Mouse (Mus musculus) forebrain, embryonic 12.5 days (tissue): ENCODE measurements around the gene Cybrd1. TPM values are rescaled to one million over a fixed set of nuclear protein-coding genes. Genes with fewer than 3 reads are reported as not detected.
A peak's percentile ranks its signal among the peaks of the same experiment; 100 is the strongest.

Experiments used
- ATAC-seq: fragments of 200-750 bp; cut with Nextera tagmentation; 2 replicates; pipeline ENCODE4 v1.8.0; 2017; ENCODE audit warnings: moderate TSS enrichment; ENCODE audit not compliant: low FRiP score
- H3K27ac ChIP-seq: fragments of 300-500 bp; sonication (generic); 2 replicates; pipeline ENCODE4 v1.5.1; 2016; ENCODE audit warnings: mild to moderate bottlenecking
- H3K27me3 ChIP-seq: fragments of 300-500 bp; sonication (generic); 2 replicates; pipeline ENCODE4 v1.6.1; 2016; ENCODE audit warnings: mild to moderate bottlenecking
- H3K36me3 ChIP-seq: fragments of 300-500 bp; sonication (generic); replicated peaks from 2 replicates; pipeline ENCODE4 v1.6.1; 2016; ENCODE audit warnings: mild to moderate bottlenecking
- H3K4me1 ChIP-seq: fragments of 300-500 bp; sonication (generic); 2 replicates; pipeline ENCODE4 v1.6.1; 2016
- H3K4me2 ChIP-seq: fragments of 300-500 bp; sonication (generic); 2 replicates; pipeline ENCODE4 v1.6.1; 2016; ENCODE audit warnings: mild to moderate bottlenecking, moderate library complexity
- H3K4me3 ChIP-seq: fragments of 300-500 bp; sonication (generic); replicated peaks from 2 replicates; pipeline ENCODE4 v1.5.1; 2016; ENCODE audit warnings: mild to moderate bottlenecking
- H3K9ac ChIP-seq: fragments of 300-500 bp; sonication (generic); 2 replicates; pipeline ENCODE4 v1.6.1; 2016; ENCODE audit warnings: mild to moderate bottlenecking
- H3K9me3 ChIP-seq: fragments of 300-500 bp; sonication (generic); 2 replicates; pipeline ENCODE4 v1.6.1; 2016
- WGBS: fragments of 180-500 bp; shearing (Covaris S2); methylation state at CpG from one replicate; pipeline ENCODE4 v1.1.7; 2016; 5-methylcytosine and 5-hydroxymethylcytosine counted together
- polyA plus RNA-seq: library from polyadenylated mRNA; unstranded; fragments of >200 nt; fragmentation: Nextera tagmentation; extraction: Ambion mirVana; gene quantifications from 2 replicates; pipeline ENCODE4 v1.2.1, GENCODE M21; 2016

Gene Cybrd1
- polyA plus RNA-seq, 1 experiment from 2014 or later, result 0.41 TPM

DNA sequence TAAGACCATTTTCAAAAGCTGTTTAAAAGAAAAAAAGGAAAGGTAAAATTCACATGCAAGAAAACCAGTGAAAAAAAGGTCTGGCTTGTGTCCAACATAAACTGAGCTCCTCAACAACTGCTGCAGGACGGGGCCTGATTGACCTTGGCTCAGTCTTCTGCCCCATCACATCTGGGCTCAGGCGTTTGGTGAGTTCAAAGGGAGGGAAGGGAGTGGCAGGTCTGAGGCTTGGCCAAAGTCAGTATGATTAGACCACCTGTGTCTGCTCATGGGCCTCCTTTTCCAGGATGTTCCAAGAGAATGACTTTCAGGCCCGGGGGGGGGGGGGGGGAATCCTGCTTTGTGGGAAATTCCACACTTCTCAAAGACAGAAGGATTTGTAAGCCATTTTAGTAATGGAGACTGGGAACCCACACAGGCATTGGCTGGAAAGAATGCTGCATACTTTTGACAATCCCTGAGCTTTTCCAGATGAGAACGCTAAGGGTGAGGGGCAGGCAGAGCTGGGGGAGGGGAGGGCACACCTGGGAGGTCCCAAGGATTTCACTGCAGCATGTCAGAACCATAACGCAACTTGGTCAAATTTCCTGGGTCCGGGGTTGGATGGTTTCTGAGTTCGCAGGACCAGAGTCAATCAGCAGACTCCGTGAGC is 63.0 kb downstream of the Cybrd1 start:
- 66% methylated on average over 8 of the region's 8 CpGs for WGBS
- no peak overlapping the region for H3K4me3 ChIP-seq
- H3K27me3 ChIP-seq, result no peaks in the 10 kb centered on the region
- ATAC-seq, result no peak
- H3K36me3 ChIP-seq, result no peaks in the 10 kb centered on the region
- H3K4me2 ChIP-seq, result no peak overlapping the region
- H3K9me3 ChIP-seq, result no peaks in the 10 kb centered on the region
- no peak overlapping the region for H3K9ac ChIP-seq
- no peaks in the 10 kb centered on the region for H3K4me1 ChIP-seq
- H3K27ac ChIP-seq, result no peak overlapping the region

DNA sequence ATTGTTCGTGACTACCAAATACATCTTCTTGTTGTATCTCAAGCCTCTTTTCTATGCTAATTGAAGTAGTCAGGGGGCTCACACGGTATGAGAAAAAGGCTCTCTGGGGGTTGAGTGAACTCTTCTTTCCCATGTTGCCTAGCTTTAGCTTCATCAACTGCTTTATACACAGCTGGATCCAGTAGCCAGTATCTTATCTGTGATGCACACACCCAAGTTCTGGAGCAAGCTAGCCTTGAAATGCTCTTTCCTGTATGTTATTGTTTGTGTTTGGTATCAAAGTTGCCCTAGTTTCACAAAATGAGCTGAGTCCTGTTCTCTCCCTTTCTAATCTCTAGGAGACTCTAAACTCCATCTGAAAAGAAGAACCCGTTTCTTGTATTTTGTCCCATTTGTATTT is 70.2 kb downstream of the Cybrd1 start:
- Histone ChIP-seq H3K4me1 (peaks cover 24% of the 10 kb centered on the region), H3K27ac (no peak overlapping the region), H3K4me3 (no peak overlapping the region), H3K27me3 (no peaks in the 10 kb centered on the region), H3K4me2 (no peak overlapping the region), H3K9me3 (no peaks in the 10 kb centered on the region), H3K9ac (no peak overlapping the region), H3K36me3 (no peaks in the 10 kb centered on the region)
- no peak for ATAC-seq
- 73% methylated on average over 3 of the region's 3 CpGs for WGBS

DNA sequence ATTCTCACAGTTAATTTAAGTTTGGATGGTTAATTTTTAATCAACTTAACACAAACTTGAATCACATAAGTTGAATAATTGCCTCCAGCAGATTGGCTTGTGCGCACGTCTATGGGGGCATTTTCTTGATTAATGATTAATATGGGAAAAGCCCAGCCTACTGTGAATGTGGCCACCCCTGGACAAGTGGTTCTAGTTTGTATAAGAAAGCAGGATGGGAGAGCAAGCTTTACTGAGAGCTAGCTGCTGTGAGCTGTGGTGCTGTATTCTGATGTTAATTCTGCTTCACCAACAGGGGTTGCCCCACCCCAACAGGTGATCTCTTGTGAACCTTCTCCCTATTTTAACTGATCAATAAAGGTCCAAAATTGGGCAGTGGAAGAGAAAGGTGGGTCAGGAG is 71.1 kb downstream of the Cybrd1 start:
- ATAC-seq, result no peak
- no peak overlapping the region for H3K4me2 ChIP-seq
- H3K27ac ChIP-seq, result no peak overlapping the region
- 60% methylated on average over 2 of the region's 2 CpGs for WGBS
- H3K9ac ChIP-seq, result no peak overlapping the region
- H3K9me3 ChIP-seq, result no peaks in the 10 kb centered on the region
- H3K27me3 ChIP-seq, result no peaks in the 10 kb centered on the region
- no peaks in the 10 kb centered on the region for H3K36me3 ChIP-seq
- peaks cover 24% of the 10 kb centered on the region for H3K4me1 ChIP-seq
- H3K4me3 ChIP-seq, result no peak overlapping the region

DNA sequence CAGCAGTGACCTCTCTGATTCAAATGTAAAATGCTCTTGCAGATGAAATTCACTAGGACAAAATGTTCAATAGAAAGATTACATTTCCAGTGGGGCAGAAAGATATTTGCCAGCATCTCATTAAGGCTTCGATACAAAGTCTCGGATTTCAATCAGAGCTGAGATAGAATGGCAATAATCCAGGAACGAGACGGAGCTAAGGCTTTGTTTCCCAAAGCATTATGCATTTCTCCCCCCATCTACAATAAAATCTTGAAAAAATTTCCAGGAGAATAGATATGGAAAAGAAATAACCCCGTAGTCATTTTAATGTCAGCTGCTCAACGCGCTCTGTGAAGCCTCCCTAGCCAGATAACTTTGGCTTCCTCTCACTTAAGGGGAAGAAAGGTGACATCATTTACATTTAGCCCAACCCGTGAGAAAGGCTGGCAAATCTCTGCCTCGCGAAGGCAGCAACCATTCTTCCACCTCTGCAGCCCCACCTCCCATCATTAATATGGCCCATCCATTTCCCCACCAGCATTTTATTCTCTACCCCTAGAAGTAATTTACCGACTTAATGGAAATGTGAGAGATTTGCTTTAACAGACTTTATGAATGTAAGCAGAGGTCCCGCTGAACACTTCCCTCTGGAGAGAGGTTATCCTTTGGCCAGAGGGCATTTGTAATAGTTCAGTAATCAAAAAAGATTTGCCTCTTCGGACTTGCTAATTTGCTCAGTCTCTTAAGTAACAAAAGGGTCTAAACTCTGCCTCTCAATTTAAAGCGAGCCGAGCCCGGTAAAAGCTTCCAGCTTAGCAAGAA is 73.9 kb downstream of the Cybrd1 start:
- Histone ChIP-seq H3K4me2 (peak overlapping the region; percentile 53), H3K9ac (no peak overlapping the region), H3K4me1 (peaks cover 28% of the 10 kb centered on the region), H3K36me3 (no peaks in the 10 kb centered on the region), H3K27ac (peak overlapping the region; percentile 46), H3K4me3 (peak overlapping the region; percentile 24), H3K9me3 (no peaks in the 10 kb centered on the region), H3K27me3 (no peaks in the 10 kb centered on the region)
- WGBS, result 6% methylated on average over 16 of the region's 16 CpGs
- ATAC-seq, result peak; percentile 68; the same call in 1 of the 2 replicates

DNA sequence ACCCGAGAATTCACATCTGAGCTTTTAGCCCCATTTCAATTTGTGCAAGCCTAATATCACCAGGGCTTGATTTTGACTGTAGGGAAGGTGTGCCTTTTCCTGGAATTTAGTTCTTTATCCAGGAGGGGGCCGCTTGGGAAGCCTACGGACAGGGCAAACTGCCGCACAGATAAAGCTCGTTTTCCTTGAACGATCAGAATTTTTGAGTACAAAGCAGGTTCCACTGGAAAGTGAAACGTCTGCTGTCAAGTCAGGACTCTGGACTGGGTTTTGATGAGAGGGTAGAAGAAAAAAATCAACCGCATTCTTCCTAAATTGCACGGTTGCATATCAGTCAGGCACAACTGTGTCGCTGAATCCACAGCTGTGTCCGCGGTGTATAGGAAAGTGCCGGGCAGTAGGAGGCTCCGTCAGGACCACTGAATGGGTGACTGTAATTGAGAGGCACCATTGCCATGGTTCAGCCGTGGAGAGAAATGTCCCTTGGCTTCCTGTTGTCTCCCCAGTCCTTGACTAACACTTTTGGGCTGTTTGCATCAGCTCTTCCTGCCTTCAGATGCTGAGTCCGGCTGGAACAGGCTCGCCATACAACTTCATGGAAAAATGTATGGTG is 74.6 kb downstream of the Cybrd1 start:
- peak overlapping the region; percentile 46; the same call in 1 of the 2 replicates for H3K27ac ChIP-seq
- H3K4me3 ChIP-seq, result peak overlapping the region; percentile 24
- peak overlapping the region; percentile 53 for H3K4me2 ChIP-seq
- 0 out of 2 replicates have a peak, but pooled peaks have one; percentile 49 for ATAC-seq
- no peak overlapping the region for H3K9ac ChIP-seq
- H3K36me3 ChIP-seq, result no peaks in the 10 kb centered on the region
- H3K9me3 ChIP-seq, result no peaks in the 10 kb centered on the region
- no peaks in the 10 kb centered on the region for H3K27me3 ChIP-seq
- WGBS, result 22% methylated on average over 17 of the region's 17 CpGs
- H3K4me1 ChIP-seq, result peaks cover 28% of the 10 kb centered on the region

Other genes with a start within 250 kb of the Cybrd1 start
- 40.0 and 41.0 TPM in 2 replicates for gene Dcaf17, start 62.6 kb upstream of the Cybrd1 start, polyA plus RNA-seq
- gene Mettl8, start 62.3 kb upstream of the Cybrd1 start, polyA plus RNA-seq, result 18.1 and 19.5 TPM in 2 replicates
- 171 and 182 TPM in 2 replicates for gene Dync1i2, start 93.8 kb downstream of the Cybrd1 start, polyA plus RNA-seq
- gene Slc25a12, start 249.8 kb downstream of the Cybrd1 start, polyA plus RNA-seq, result 53.8 and 61.2 TPM in 2 replicates